22 mouse cellular contexts compared by ENCODE assay signal in the genomic region with DNA sequence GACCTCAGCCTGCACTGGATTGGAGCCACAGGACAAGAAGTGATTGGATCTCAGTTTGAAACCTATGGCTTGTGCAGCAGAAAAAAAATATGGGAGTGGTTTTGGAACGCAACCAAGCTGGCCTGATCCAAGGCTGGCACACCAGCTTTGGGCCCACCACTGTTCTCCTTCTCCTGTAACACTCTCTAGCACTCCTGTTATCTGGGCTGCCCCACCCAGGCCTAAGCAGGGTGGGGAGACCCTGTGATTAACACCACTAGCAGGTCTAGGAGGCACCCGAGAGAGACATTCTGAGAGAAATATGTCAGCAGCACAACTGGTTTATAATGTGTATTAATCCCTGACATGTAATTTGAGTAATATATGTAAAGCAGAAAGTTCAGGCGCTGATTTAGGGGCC. TPM values are rescaled to one million over a fixed set of nuclear protein-coding genes. Genes with fewer than 3 reads are reported as not detected.
DNase-seq lines count a peak whose midpoint lies in the region; ATAC-seq and TF ChIP-seq lines count a peak whose summit lies in the region.
"Had no signal": no experiment of that assay in that cellular context is flagged by ENCODE, and none has a peak within 500 bp of the region (broad histone marks: within the 10 kb centered on the region; RNA-seq: fewer than 3 reads in every experiment).

No protein-coding gene starts in this region.

- TF ChIP-seq CTCF in liver, embryonic 14.5 days (IDR thresholded peaks at IDR 0.05; ENCODE audit: low read depth): no peak

- 53% methylated on average over 3 of the region's 3 CpGs for WGBS in heart, embryonic 11.5 days (ENCODE audit: insufficient replicate concordance)
- WGBS in midbrain, embryonic 10.5 days: 92% methylated on average over 3 of the region's 3 CpGs
- 85% methylated on average over 3 of the region's 3 CpGs for WGBS in midbrain, embryonic 13.5 days
- WGBS in liver, embryonic 14.5 days (ENCODE audit: insufficient replicate concordance): 37% methylated on average over 3 of the region's 3 CpGs

- H3K27me3 ChIP-seq in heart, embryonic 11.5 days (ENCODE audit: control insufficient read depth, insufficient read depth, low read length): no peaks in the 10 kb centered on the region
- H3K27me3 ChIP-seq in midbrain, embryonic 10.5 days (ENCODE audit: low read depth, poor library complexity, severe bottlenecking): no peaks in the 10 kb centered on the region
- no peaks in the 10 kb centered on the region for H3K27me3 ChIP-seq in midbrain, embryonic 13.5 days
- H3K27me3 ChIP-seq in liver, embryonic 14.5 days (ENCODE audit: control insufficient read depth, insufficient read depth, low read length): no peaks in the 10 kb centered on the region
- H3K27me3 ChIP-seq: embryonic facial prominence, embryonic 12.5 days had no signal

- no peaks in the 10 kb centered on the region for H3K36me3 ChIP-seq in heart, embryonic 11.5 days (ENCODE audit: control insufficient read depth, insufficient read depth, low read length)
- no peaks in the 10 kb centered on the region for H3K36me3 ChIP-seq in midbrain, embryonic 10.5 days
- H3K36me3 ChIP-seq in midbrain, embryonic 13.5 days: no peaks in the 10 kb centered on the region
- H3K36me3 ChIP-seq in liver, embryonic 14.5 days (replicated peaks; ENCODE audit: control insufficient read depth, insufficient read depth, low read depth): no peaks in the 10 kb centered on the region
- H3K36me3 ChIP-seq: embryonic facial prominence, embryonic 12.5 days; forebrain, embryonic 10.5 days had no signal

- no peak overlapping the region for H3K4me3 ChIP-seq in heart, embryonic 11.5 days (ENCODE audit: low read depth, low read length)
- no peak overlapping the region for H3K4me3 ChIP-seq in midbrain, embryonic 10.5 days
- no peak overlapping the region for H3K4me3 ChIP-seq in midbrain, embryonic 13.5 days (replicated peaks)
- no peak overlapping the region for H3K4me3 ChIP-seq in liver, embryonic 14.5 days (ENCODE audit: insufficient read depth in 1 of 2, low read depth in 2 of 2, low read length in 2 of 2)
- H3K4me3 ChIP-seq: embryonic facial prominence, embryonic 12.5 days; forebrain, embryonic 10.5 days; myocyte had no signal

- no peaks in the 10 kb centered on the region for H3K9me3 ChIP-seq in heart, embryonic 11.5 days (replicated peaks; ENCODE audit: control insufficient read depth, low read length)
- H3K9me3 ChIP-seq in midbrain, embryonic 10.5 days (replicated peaks): no peaks in the 10 kb centered on the region; the same call in 1 of the 2 replicates
- no peaks in the 10 kb centered on the region for H3K9me3 ChIP-seq in midbrain, embryonic 13.5 days
- no peaks in the 10 kb centered on the region for H3K9me3 ChIP-seq in liver, embryonic 14.5 days (ENCODE audit: control insufficient read depth, low read length)
- H3K9me3 ChIP-seq: embryonic facial prominence, embryonic 12.5 days had no signal

- H3K4me2 ChIP-seq in heart, embryonic 11.5 days: peak overlapping the region; percentile 11; the same call in 1 of the 2 replicates
- H3K4me2 ChIP-seq in midbrain, embryonic 13.5 days (replicated peaks): no peak overlapping the region
- peak overlapping the region; percentile 48 for H3K4me2 ChIP-seq in liver, embryonic 14.5 days (ENCODE audit: low read depth)
- H3K4me2 ChIP-seq: embryonic facial prominence, embryonic 12.5 days; lung, embryonic 14.5 days had no signal

- no peak overlapping the region for H3K9ac ChIP-seq in heart, embryonic 11.5 days (ENCODE audit: low read depth, low read length)
- no peak overlapping the region for H3K9ac ChIP-seq in midbrain, embryonic 13.5 days (replicated peaks)
- no peak overlapping the region for H3K9ac ChIP-seq in liver, embryonic 14.5 days (replicated peaks)
- H3K9ac ChIP-seq: embryonic facial prominence, embryonic 12.5 days; lung, embryonic 14.5 days had no signal

- no peak overlapping the region for H3K27ac ChIP-seq in heart, embryonic 11.5 days (ENCODE audit: low read depth, low read length)
- H3K27ac ChIP-seq in midbrain, embryonic 10.5 days (replicated peaks): 0 out of 2 replicates have a peak overlapping the region, but pooled peaks have one; percentile 3
- no peak overlapping the region for H3K27ac ChIP-seq in midbrain, embryonic 13.5 days
- H3K27ac ChIP-seq in liver, embryonic 14.5 days: peak overlapping the region; percentile 96
- H3K27ac ChIP-seq: embryonic facial prominence, embryonic 12.5 days; forebrain, embryonic 10.5 days had no signal

- peaks cover 9% of the 10 kb centered on the region for H3K4me1 ChIP-seq in heart, embryonic 11.5 days (ENCODE audit: control insufficient read depth, insufficient read depth, low read length)
- H3K4me1 ChIP-seq in midbrain, embryonic 10.5 days: no peaks in the 10 kb centered on the region
- no peaks in the 10 kb centered on the region for H3K4me1 ChIP-seq in midbrain, embryonic 13.5 days (replicated peaks)
- peaks cover 38 to 49% of the 10 kb centered on the region in 2 experiments for H3K4me1 ChIP-seq in liver, embryonic 14.5 days (replicated peaks; ENCODE audit: control insufficient read depth in 2 of 2, insufficient read depth in 2 of 2, low read length in 1 of 2)
- H3K4me1 ChIP-seq: embryonic facial prominence, embryonic 12.5 days had no signal

- ATAC-seq in heart, embryonic 11.5 days (replicated peaks; ENCODE audit: insufficient number of reproducible peaks, low FRiP score, low TSS enrichment): no peak
- ATAC-seq in midbrain, embryonic 13.5 days: no peak
- peak; percentile 47 for ATAC-seq in liver, embryonic 14.5 days (ENCODE audit: insufficient read depth)
- ATAC-seq: hindbrain, embryonic 16.5 days had no signal

- DNase-seq in heart, adult 9 months (ENCODE audit: low spot score in 2 of 2): no peak
- no peak for DNase-seq in midbrain, embryonic 10.5 days (ENCODE audit: low spot score)
- DNase-seq in liver, embryonic 14.5 days (ENCODE audit: low read depth in 3 of 3, low spot score in 3 of 3): peak in 2 of 3 experiments; percentile 20 to 39
- DNase-seq in spleen, adult 12 weeks (ENCODE audit: low spot score): no peak
- DNase-seq in thymus, postnatal 14 days: no peak
- DNase-seq: adrenal gland, adult 8-10 months; cerebellum, adult 11-12 months; heart, adult 11 months; heart, postnatal 10 days; kidney, adult 8-10 months; left cerebral cortex, postnatal 4 days; lung, embryonic 14.5 days; lung, postnatal 4 days; midbrain, embryonic 14.5 days; retina, postnatal 1 day had no signal

- TF ChIP-seq EP300 in liver, embryonic 14.5 days (IDR thresholded peaks at IDR 0.05; ENCODE audit: low read depth): no peak

RNA-seq across cellular contexts. Expression of gene Gm14214, which starts 6.6 kb away (rescaled TPM):
- polyA plus RNA-seq in heart, embryonic 11.5 days (2014; fragmentation: Nextera tagmentation; extraction: Ambion mirVana): not detected in 2 replicates
- not detected in 2 replicates for polyA plus RNA-seq in midbrain, embryonic 10.5 days (2016; fragmentation: Nextera tagmentation; extraction: Ambion mirVana)
- polyA plus RNA-seq in midbrain, embryonic 13.5 days (2015; fragmentation: Nextera tagmentation; extraction: Ambion mirVana): not detected in 2 replicates
- polyA plus RNA-seq in liver, embryonic 14.5 days (2012; rRNA removed): not detected in 2 replicates
- polyA plus RNA-seq in liver, embryonic 14.5 days (2014; fragmentation: Nextera tagmentation; extraction: Ambion mirVana): not detected in 2 replicates
- polyA plus RNA-seq: embryonic facial prominence, embryonic 12.5 days; forebrain, embryonic 10.5 days; hindbrain, embryonic 16.5 days; lung, embryonic 14.5 days; midbrain, embryonic 14.5 days; myocyte; thymus, postnatal 0 days had no signal

RNA-seq across cellular contexts. Expression of gene Raly, which starts 27.7 kb away (rescaled TPM):
- 42.9 and 63.5 TPM in 2 replicates for polyA plus RNA-seq in heart, embryonic 11.5 days (2014; fragmentation: Nextera tagmentation; extraction: Ambion mirVana)
- 48.3 and 50.1 TPM in 2 replicates for polyA plus RNA-seq in midbrain, embryonic 10.5 days (2016; fragmentation: Nextera tagmentation; extraction: Ambion mirVana)
- polyA plus RNA-seq in midbrain, embryonic 13.5 days (2015; fragmentation: Nextera tagmentation; extraction: Ambion mirVana): 28.1 and 39.1 TPM in 2 replicates
- polyA plus RNA-seq in liver, embryonic 14.5 days (2012; rRNA removed): 204 and 237 TPM in 2 replicates
- 35.9 and 37.4 TPM in 2 replicates for polyA plus RNA-seq in liver, embryonic 14.5 days (2014; fragmentation: Nextera tagmentation; extraction: Ambion mirVana)

RNA-seq across cellular contexts. Expression of gene a, which starts 28.0 kb away (rescaled TPM):
- 0.34 and 0.49 TPM in 2 replicates for polyA plus RNA-seq in heart, embryonic 11.5 days (2014; fragmentation: Nextera tagmentation; extraction: Ambion mirVana)
- polyA plus RNA-seq in midbrain, embryonic 10.5 days (2016; fragmentation: Nextera tagmentation; extraction: Ambion mirVana): 0.68 and 0.94 TPM in 2 replicates
- 1.2 and 1.5 TPM in 2 replicates for polyA plus RNA-seq in midbrain, embryonic 13.5 days (2015; fragmentation: Nextera tagmentation; extraction: Ambion mirVana)
- 0.25 TPM in 1 of 2 replicates, not detected in the other for polyA plus RNA-seq in liver, embryonic 14.5 days (2012; rRNA removed)
- 0.36 TPM in 1 of 2 replicates, not detected in the other for polyA plus RNA-seq in liver, embryonic 14.5 days (2014; fragmentation: Nextera tagmentation; extraction: Ambion mirVana)
- polyA plus RNA-seq: lung, embryonic 14.5 days; myocyte had no signal

Comparison
In these comparisons a context has a peak if more than half of its experiments do, and no peak if none do; other contexts are left out.
1. H3K27ac ChIP-seq: peak in midbrain, embryonic 10.5 days (single experiment) and liver, embryonic 14.5 days (single experiment); none in heart, embryonic 11.5 days (single experiment) and midbrain, embryonic 13.5 days (single experiment).
2. DNase-seq: peak in liver, embryonic 14.5 days (2 of 3); none in heart, adult 9 months (0 of 2), midbrain, embryonic 10.5 days (single experiment), spleen, adult 12 weeks (single experiment) and thymus, postnatal 14 days (single experiment).